21 mouse cellular contexts compared by ENCODE assay signal in the genomic region with DNA sequence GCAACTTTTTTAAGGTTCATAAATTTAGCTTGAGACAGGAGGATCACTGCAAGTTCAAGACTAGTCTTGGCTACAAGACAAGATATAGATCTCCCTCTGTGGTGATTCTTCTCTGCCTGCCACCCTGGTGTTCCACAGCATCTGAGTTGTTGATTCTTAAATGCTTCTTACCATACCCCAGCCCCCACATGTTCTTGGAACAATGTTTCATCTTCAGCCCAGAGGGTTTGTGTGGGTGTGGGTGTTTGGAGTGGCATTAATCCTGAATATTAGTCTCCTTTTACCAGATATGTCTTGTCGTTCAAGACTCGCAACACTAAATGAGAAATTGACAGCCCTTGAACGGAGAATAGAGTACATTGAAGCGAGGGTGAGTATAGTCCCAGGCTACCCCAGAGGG. TPM values are rescaled to one million over a fixed set of nuclear protein-coding genes. Genes with fewer than 3 reads are reported as not detected.
"Had no signal": no experiment of that assay in that cellular context is flagged by ENCODE, and none has a peak within 500 bp of the region (broad histone marks: within the 10 kb centered on the region; RNA-seq: fewer than 3 reads in every experiment).

No protein-coding gene starts in this region.

- DNase-seq: liver, postnatal 0 days; lung, adult 2 months; lung, postnatal 14 days; lung, postnatal 36 days; right cerebral cortex, postnatal 14 days; thymus, adult 2 months; thymus, postnatal 25 days; thymus, postnatal 4 days had no signal

- H3K4me3 ChIP-seq: liver, embryonic 15.5 days; lung, embryonic 15.5 days; megakaryocyte, embryonic 14.5 days; midbrain, embryonic 13.5 days; midbrain, embryonic 15.5 days; neural tube, embryonic 12.5 days; stomach, embryonic 15.5 days had no signal

- H3K27ac ChIP-seq: liver, embryonic 15.5 days; lung, embryonic 15.5 days; macrophage; midbrain, embryonic 13.5 days; midbrain, embryonic 15.5 days; neural tube, embryonic 12.5 days; stomach, embryonic 15.5 days; stomach, postnatal 0 days had no signal

RNA-seq across cellular contexts. Expression of gene Fancd2os, which starts 15.0 kb away (rescaled TPM):
- total RNA-seq: megakaryocyte progenitor cell, adult 5-6 weeks; midbrain, postnatal 0 days; monocyte, adult 5-6 weeks; neutrophil, adult 5-6 weeks had no signal
